In the genomic region with DNA sequence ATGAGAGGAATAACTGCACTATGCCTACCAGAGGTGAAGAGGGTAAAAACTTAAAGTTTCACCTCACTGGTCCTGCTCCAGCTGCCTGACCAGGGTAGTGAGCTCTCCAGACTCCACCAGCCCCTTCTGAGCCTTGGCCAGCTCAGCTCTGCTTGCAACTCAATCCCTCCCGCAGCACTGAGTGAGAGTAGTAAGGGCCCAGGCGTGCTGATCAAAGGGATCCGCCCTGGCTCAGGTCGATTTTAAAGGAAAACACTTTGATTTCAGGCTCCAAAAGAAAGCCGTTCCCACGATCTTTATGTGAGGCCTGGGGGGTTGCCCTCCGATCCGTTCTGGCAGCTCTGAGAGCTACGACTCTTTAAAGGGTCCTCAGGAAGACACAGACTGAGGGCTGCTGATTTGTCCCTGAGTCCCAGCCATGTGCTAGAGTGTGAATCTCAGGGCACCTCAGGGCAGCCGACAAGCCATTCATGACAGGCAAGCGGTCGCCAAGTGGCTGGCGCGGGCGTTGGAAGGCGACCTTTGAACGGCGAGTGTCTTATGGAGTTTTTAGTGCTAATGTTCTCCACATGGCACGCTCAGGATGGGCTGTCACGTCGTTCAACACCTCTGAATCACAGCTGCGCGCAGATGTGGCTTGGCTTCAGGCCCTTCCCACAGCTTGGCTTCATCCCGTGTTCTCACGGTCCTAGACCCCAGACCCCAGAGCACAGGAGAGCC, we compare ENCODE assay signal across 10 mouse cellular contexts. TPM values are rescaled to one million over a fixed set of nuclear protein-coding genes. Genes with fewer than 3 reads are reported as not detected.
DNase-seq lines count a peak whose midpoint lies in the region; ATAC-seq and TF ChIP-seq lines count a peak whose summit lies in the region.
"Had no signal": no experiment of that assay in that cellular context is flagged by ENCODE, and none has a peak within 500 bp of the region (broad histone marks: within the 10 kb centered on the region; RNA-seq: fewer than 3 reads in every experiment).

No protein-coding gene starts in this region.

- peak; percentile 91 for DNase-seq in heart, adult 11 months
- no peak for DNase-seq in heart, postnatal 25 days (ENCODE audit: low spot score)
- DNase-seq in kidney, adult 2 months, result peak; percentile 71
- DNase-seq in lung, postnatal 4 days, result peak; percentile 47 to 82
- no peak for DNase-seq in right cerebral cortex, adult 2 months (ENCODE audit: low spot score in 2 of 2)
- no peak for DNase-seq in left cerebral cortex, postnatal 4 days
- DNase-seq: cerebellum, postnatal 14 days had no signal

- no peak overlapping the region for H3K9ac ChIP-seq in embryonic facial prominence, embryonic 12.5 days
- H3K9ac ChIP-seq: midbrain, embryonic 13.5 days had no signal

- H3K4me3 ChIP-seq in embryonic facial prominence, embryonic 12.5 days, result no peak overlapping the region
- H3K4me3 ChIP-seq in kidney, adult 2 months (ENCODE audit: insufficient read depth, low read depth, low read length), result no peak overlapping the region
- H3K4me3 ChIP-seq: midbrain, embryonic 13.5 days had no signal

- TF ChIP-seq CTCF in kidney, adult 2 months (conservative IDR thresholded peaks at IDR 0.05; ENCODE audit: insufficient read depth, insufficient read length, low read depth, low read length), result no peak

- peak overlapping the region; percentile 22 for H3K4me2 ChIP-seq in embryonic facial prominence, embryonic 12.5 days (replicated peaks)
- H3K4me2 ChIP-seq: midbrain, embryonic 13.5 days had no signal

- 13% methylated on average over 25 of the region's 25 CpGs for whole genome bisulfite sequencing in embryonic facial prominence, embryonic 12.5 days
- 34% methylated on average over 25 of the region's 25 CpGs for WGBS in kidney, adult 2 months

- 0 out of 2 replicates have a peak, but pooled peaks cover 2% of the 10 kb centered on the region for H3K27me3 ChIP-seq in embryonic facial prominence, embryonic 12.5 days
- H3K27me3 ChIP-seq in kidney, adult 2 months (replicated peaks; ENCODE audit: control insufficient read depth, insufficient read depth, low read length), result no peaks in the 10 kb centered on the region

- H3K36me3 ChIP-seq in embryonic facial prominence, embryonic 12.5 days, result no peaks in the 10 kb centered on the region
- H3K36me3 ChIP-seq in kidney, adult 2 months (ENCODE audit: control insufficient read depth, insufficient read depth, low read length), result no peaks in the 10 kb centered on the region
- H3K36me3 ChIP-seq: midbrain, embryonic 13.5 days had no signal

- intact Hi-C loops in heart, postnatal 25 days (cut with DNase I), result no loop called here
- intact Hi-C loops in left cerebral cortex, postnatal 4 days (cut with DNase I), result no loop called here

- H3K9me3 ChIP-seq in embryonic facial prominence, embryonic 12.5 days, result no peaks in the 10 kb centered on the region
- H3K9me3 ChIP-seq: midbrain, embryonic 13.5 days had no signal

- ATAC-seq in embryonic facial prominence, embryonic 12.5 days (ENCODE audit: insufficient number of reproducible peaks, insufficient read depth, low FRiP score, low TSS enrichment), result no peak
- no peak for ATAC-seq in megakaryocyte progenitor cell, adult 5-6 weeks (replicated peaks; ENCODE audit: poor library complexity)
- ATAC-seq: midbrain, embryonic 13.5 days had no signal

- peaks cover 40% of the 10 kb centered on the region for H3K4me1 ChIP-seq in embryonic facial prominence, embryonic 12.5 days
- H3K4me1 ChIP-seq in kidney, adult 2 months (ENCODE audit: control insufficient read depth, insufficient read depth, low read length), result no peaks in the 10 kb centered on the region

- no peak for TF ChIP-seq POLR2A in kidney, adult 2 months (IDR thresholded peaks at IDR 0.05; ENCODE audit: low read depth, low read length)

- peak overlapping the region; percentile 67 for H3K27ac ChIP-seq in embryonic facial prominence, embryonic 12.5 days
- H3K27ac ChIP-seq in kidney, adult 2 months (ENCODE audit: insufficient read depth, low read depth, low read length), result no peak overlapping the region
- H3K27ac ChIP-seq: midbrain, embryonic 13.5 days had no signal

RNA-seq across cellular contexts. Expression of a gene that starts 7.9 kb away (rescaled TPM):
- 1 to 10 TPM; 2.9 TPM for total RNA-seq in heart, postnatal 25 days (2021)
- 2.3 and 3.0 TPM in 2 replicates for polyA plus RNA-seq in embryonic facial prominence, embryonic 12.5 days (2016; fragmentation: Nextera tagmentation; extraction: Ambion mirVana)
- polyA plus RNA-seq in kidney, adult 2 months (2012; rRNA removed), result 2.2 and 2.9 TPM in 2 replicates
- 1 to 10 TPM; 2.0 to 2.1 TPM for total RNA-seq in left cerebral cortex, postnatal 4 days (2021)
- total RNA-seq in megakaryocyte progenitor cell, adult 5-6 weeks (2015), result 40.9 and 43.6 TPM in 2 replicates
- 45.3 and 53.5 TPM in 2 replicates for total RNA-seq in megakaryocyte progenitor cell, adult 5-6 weeks (2017)

RNA-seq across cellular contexts. Expression of a gene that starts 37.5 kb away (rescaled TPM):
- 10 to 100 TPM; 52.2 to 55.8 TPM for total RNA-seq in heart, postnatal 25 days (2021)
- 13.9 and 15.1 TPM in 2 replicates for polyA plus RNA-seq in embryonic facial prominence, embryonic 12.5 days (2016; fragmentation: Nextera tagmentation; extraction: Ambion mirVana)
- 17.8 and 18.1 TPM in 2 replicates for polyA plus RNA-seq in kidney, adult 2 months (2012; rRNA removed)
- total RNA-seq in left cerebral cortex, postnatal 4 days (2021), result 100 to 1,000 TPM; 142 to 145 TPM
- 45.1 and 48.5 TPM in 2 replicates for total RNA-seq in megakaryocyte progenitor cell, adult 5-6 weeks (2015)
- total RNA-seq in megakaryocyte progenitor cell, adult 5-6 weeks (2017), result 76.8 and 83.1 TPM in 2 replicates

Comparison
In these comparisons a context has a peak if more than half of its experiments do, and no peak if none do; other contexts are left out.
1. DNase-seq: peak in heart, adult 11 months (single experiment), kidney, adult 2 months (single experiment) and lung, postnatal 4 days (2 of 2); none in heart, postnatal 25 days (single experiment), right cerebral cortex, adult 2 months (0 of 2) and left cerebral cortex, postnatal 4 days (single experiment).
2. RNA of a gene that starts 7.9 kb away (total RNA-seq): 40.9 to 53.5 TPM in megakaryocyte progenitor cell, adult 5-6 weeks; 2.9 TPM in heart, postnatal 25 days and 2.0 to 2.1 TPM in left cerebral cortex, postnatal 4 days; every median in the first group is over 10 times any median in the second.